Mouse (Mus musculus) T-cell, adult 2 months (primary cell): Measurements from ENCODE around the gene Fgf14.
"Not testable (repeated sequence)": the region's sequence is repeated elsewhere in the genome, so short reads cannot be mapped to it uniquely, and the experiment has no call there.

Source experiments
- DNase-seq: peaks from one replicate; pipeline ENCODE4 v3.0.0; 2022; ENCODE audit warnings: low spot score

The Fgf14 gene

DNA sequence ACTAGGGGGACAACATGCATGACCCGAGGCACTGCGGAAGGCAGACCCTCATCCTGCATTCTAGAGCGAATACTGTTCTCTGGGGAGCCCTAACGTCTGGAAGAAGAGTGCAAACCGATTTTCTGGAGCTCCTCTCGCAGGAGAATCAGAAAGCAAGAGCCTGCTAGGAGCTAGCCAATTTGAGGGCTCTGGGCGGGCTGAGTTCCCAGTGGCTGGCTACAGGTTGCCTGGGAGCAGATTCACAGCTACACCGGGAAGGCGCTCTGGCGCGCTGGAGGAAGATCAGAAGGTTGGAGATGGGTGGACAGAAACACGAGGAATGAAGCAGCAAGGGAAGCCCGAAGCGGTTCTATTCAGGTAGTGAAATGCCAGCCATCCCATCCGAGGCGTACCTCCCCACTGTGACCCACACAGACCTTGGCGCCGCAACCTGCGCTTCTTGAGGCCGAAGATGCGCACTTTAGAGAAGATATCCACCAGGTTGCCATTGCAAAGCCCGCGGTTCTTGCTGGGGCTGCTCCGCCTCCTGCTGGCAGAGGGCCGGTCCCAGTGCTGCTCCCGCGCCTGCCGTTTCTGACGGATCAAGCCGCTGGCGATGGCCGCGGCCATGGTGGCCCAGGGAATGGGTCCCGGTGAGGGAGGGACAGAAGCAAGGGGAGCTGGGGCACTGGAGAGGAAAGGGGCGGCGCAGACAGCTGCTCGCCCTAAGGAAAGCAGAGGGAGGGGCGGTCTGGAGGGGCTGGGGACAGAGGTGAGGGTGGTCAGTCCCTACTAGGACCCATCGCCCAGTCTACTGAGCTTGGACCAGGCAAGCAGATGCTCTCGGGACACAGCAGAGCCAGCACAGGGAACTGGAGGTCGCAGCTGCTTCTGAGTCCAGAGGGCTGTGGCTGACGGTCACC lies 484.8 kb downstream of the Fgf14 start:
- DNase-seq = no peak

DNA sequence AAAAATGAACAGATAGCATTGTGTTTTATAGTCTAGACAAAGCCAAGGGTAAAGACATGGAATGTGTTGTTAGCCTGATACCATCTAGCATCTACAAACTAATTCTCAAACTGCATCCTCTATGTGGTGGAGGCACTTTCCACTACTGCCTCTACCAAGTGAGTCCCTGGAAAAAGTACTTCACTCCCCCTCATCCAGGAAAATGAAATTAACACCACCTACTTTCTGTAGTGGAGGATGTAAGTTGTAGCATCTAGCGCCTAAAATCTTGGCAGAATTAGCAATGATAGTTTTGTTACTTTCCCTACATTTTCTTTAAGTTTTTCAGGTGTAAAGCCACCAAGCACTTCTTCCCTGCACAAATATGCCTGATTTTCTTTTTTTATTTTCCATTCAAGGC lies 496.7 kb downstream of the Fgf14 start:
- no peak for DNase-seq

DNA sequence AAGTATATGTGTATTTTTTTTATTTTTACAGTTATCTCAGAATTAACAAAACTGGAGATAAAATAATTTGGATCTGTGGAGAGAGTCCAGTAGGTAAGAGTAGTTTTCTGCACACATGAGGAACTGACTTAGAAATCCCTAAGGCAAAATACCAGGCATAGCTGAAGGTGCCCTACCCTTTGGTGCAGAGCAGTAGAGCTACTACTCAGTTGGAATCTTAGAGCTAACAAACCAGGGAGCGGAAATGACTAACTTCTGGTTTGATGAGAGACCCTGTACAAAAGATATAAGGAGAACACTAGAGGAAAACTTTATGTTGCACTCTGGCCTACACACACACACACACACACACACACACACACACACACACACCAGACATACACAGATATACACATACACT lies 502.8 kb downstream of the Fgf14 start:
- DNase-seq = no peak

DNA sequence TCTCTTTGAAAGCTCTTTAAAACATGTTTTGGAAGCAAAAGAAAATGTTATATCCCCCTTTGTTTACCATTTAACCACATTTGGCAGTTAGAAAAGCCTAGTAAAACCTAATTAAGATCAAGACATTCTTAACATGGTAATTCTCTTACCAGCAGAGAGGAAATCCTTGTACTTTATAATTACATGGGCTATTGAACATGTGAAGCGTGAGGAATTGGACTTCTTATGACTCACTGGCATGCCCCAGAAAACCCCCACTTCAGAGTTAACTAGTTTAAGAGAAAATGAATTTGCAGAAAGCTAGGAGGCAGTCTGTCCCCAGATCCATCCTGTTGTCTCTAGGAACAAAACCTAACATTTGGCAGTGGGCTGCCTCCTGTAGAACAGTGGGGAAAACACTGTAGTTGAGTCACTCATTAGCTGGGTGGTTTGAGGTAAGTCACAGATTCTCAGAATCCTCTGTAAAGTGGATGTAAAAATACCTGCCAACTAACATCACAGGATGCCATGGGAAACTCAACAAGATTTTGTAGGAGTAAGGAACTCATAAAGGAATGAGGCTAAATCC lies 513.2 kb downstream of the Fgf14 start:
- DNase-seq = no peak

DNA sequence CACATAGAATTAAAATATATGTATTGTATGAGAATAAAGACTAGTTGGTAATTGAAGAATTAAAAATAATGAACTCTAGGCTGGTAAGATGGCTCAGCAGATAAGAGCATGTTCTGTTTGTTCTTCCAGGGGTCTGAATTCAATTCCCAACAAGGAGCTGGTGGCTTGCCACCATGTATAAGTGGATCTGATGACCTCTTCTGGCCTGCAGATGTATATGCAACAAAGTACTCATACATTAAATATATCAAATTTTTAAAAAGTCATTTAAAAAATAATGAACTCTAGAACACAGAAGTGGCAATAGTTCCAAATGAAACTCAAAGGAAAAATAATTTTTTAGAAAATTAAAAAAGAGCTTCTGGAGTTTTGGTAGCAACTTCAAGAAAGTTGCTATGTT lies 529.5 kb downstream of the Fgf14 start:
- DNase-seq = no peak

DNA sequence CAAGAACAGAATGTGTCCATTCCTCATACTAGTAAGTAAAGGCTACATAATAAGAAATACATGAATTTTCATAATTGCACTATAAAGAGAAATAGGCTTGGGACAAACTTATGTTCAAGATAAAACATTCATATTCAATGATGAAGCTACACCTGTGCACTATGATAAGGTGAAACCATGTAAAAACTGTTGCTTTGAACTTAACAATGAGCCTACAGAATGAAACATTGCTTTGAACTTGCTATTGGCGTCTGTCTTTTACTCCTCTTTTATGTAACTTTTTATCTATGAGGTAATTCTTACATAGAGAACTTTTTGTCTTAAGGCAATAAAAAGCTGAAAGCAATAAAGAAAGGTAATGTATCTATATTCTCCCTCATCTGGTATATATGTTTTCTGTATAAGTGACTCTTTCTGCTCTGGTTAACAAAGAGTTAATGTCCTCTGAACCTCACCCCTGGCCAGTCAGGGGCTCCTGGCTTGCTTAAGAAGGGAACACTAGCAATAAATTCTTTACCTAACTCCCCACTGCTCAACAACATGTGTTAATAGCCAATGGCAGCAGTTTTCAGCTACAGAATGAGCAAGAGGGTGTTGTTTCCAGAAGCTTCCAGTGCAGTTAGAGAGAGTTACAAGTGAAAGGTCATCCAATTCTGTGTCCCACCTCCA lies 569.6 kb downstream of the Fgf14 start:
- no peak for DNase-seq

DNA sequence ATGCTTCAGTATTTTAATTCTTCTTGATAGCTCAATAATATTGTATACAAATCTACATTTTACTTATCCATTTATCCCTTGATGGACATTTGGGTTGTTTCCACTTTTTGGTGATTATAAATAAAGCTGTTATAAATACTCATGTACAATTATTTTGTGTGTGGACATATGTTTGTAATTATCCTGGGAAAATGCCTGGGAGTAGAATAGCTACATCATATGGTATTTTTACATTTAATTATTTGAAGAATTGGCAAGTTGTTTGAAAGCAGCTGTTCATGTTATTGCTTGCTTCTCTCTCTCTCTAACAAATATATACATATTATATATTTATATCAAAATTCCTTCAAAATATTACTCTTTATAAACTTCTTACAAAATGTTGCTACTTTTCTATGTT lies 593.8 kb downstream of the Fgf14 start:
- no peak for DNase-seq

DNA sequence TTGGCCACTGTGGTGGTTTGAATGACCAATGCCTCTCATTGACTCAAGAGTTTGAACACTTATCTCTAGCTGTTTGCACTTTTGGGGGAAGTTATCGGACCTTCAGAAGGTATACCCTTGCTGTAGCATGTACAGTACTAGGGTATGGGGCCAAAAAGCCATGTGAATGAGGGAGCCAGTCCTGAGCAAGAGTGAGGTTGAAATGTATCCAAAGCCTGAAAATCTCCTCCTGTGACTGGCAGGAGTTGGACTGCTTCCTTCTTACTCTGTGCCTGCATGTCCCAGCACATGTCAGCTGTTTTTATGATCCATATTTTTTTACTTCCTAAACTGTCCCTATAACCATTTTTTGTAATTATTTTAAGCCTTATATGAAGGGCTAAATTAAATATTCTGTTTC lies 632.9 kb downstream of the Fgf14 start:
- DNase-seq = no peak

DNA sequence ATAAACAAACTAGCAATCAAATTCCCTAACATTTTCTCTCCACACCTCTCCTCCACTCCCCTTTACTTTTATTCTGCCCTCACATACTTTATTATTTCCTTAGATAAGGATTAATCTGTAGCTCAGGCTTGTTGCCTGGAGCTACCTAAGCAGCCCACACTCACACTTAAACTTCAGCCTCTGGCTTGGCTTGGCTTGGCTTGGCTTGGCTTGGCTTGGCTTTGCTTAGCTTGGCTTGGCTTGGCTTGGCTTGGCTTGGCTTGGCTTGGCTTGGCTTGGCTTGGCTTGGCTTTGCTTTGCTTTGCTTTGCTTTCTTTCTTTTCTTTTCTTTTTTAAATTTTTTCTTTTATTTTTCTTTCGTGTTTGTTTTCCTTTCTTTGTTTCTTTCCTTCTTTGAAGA lies 636.3 kb downstream of the Fgf14 start:
- no peak for DNase-seq

DNA sequence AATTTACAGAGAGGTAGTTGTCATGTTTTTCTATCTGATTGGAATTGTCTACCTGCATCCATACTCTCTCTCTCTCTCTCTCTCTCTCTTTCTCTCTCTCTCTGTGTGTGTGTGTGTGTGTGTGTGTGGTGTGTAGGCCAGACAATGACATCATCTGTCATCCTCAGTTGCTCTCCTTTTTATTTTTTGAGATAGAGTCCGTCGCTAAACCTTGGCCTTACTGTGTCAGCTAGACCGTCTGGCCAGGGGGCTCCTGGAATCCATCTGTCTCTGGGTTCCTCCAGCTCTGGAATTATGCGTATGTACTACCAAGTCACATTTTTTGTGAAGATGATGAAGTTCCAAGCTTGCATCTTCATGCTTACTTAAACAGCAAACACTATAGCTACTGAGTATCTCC lies 639.5 kb downstream of the Fgf14 start:
- DNase-seq = no peak

DNA sequence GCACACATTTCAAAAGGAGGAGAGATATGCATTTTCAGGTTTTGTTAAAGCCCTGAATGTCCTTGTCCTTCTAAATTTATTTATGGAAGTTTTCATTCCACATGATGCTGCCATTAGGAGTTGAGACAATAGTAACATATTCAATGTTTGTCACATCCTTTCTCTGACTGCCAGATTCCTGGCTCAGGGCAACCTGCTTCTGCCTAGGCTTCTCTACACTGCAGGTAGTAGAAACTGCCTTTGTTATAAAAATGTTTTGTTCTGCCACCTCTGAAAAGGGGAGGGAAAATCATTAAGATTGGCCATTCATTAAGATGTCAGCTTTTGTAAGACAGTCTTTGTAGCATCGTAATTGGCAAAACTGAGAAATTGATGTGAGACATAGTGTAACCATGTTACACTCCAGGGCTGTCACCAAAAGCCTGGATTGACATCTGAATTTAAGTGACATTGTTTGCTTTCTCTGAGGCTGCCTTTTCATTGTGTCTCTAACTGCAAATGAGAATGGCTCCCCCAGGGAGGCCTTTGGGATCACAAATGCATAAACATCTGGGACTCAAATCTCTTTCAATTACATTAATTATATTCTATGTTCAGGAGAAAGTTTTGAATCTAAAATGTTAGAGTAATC lies 640.2 kb downstream of the Fgf14 start:
- no peak for DNase-seq

DNA sequence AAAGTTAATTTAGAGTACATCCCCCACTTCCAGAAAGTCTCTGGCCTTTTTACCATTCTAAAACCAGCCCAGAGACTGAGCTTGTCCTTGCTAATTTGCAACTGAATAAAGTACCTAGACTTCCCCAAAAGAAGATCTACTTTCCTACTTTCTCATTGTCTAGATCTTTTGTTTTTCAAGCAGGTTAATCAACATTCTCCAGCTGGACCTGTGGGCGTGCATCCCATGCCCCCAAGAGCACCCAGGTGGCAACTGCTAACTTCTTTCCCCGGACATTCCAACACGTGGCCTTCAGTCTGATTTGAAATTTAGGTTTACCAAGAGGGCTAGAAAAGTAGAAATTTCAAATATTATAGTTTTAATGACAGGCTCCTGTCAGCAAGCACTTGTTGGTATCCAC lies 643.6 kb downstream of the Fgf14 start:
- DNase-seq = not testable (repeated sequence)

DNA sequence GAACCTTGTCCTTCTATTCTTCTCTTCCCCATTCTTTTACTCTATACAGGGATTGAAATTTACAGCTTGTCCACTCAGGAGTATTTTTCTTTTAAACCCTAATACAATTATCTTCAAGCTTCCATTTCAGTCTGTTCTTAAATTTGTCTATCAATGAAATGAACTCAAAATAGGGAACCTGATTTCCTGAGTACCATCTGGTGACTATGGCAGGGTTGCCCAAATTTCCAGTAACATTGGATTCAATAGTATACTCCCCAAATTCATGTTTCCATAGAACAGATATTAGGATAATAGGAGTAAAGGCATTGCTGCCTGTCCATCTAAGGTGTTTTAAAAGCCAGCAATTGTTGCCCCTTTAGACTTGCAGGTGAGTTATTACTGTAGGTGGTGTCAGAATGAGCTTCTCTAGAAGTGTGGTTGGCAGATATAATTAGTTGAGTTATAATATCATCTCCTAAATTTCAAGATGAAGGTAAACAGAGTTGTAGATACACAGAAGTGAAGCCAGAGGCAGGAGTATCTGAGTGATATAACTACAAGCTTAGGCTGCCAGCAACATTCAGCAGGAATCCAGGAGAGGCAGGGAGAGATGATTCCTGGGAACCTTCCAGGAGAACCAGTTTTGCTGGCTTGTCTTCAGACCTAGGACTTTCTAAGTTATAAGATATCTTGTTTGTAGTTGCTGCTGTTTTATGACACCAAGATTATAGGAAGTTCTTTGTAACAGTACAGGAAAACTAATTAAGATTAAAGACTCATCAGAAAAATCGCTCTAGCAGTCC lies 648.8 kb downstream of the Fgf14 start:
- DNase-seq = no peak

DNA sequence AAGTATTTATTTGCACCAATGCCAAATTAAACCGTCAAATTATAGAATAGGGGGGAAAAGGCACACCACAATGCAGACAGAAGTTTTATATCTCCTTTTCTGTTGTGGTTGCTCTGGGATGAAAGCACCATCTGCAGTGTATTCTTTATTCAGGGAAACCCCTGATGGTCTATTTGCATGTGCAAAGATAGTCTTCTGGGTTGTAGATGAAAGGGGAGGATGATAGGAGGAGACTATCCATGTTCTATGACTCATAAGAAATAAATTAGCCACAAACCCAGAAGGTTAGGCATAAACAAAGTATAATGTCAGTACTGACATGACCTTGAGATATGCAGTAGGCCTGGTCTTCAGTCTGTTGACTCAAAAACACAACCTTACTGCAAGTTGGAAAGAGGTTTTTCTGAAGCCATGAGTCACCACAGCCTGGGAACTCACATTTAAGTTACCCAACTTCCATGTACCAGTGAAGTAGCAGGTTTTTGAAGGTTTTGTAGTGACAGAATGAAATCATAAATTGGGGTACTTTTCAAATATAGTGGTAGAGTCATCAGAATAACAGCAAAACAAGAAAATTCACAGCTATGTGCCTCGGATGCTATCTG lies 686.2 kb downstream of the Fgf14 start:
- DNase-seq = no peak

DNA sequence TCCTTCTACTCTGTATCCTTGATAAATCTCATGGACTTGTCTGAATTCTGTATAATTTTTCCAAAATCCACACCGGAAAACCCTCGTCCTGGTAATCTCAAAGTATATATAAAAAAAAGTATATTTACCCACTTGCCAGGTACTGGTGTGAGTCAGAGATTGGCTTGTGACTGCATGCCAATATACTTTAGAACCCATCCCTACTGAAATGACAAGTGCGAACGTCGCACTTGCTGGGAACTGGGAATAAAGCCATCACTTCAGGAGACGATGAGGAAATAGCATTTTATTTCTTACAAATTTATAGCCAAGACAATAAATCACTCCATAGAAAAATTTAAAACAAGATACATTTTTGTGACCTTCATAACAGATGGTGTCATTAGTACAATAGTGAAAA lies 708.9 kb downstream of the Fgf14 start:
- DNase-seq = no peak

DNA sequence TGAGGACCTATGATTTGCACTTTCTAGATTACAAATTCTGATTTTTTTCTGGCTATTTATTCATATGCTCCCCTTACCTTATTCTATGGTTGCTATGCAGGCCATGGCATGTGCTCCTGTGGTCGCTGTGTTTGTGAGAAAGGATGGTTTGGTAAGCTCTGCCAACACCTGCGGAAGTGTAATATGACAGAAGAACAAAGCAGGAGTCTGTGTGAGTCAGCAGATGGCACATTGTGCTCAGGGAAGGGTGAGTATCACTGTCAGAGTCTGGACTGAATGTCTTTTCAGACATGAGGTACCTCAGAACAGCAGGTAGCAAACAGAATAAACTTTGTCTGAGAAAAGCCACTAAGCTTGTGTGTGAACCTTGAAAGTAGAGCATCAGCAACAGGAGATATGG lies 710.4 kb downstream of the Fgf14 start:
- no peak for DNase-seq
